Mouse (Mus musculus): Measurements from ENCODE around the gene Map2k5. TPM values are rescaled to one million over a fixed set of nuclear protein-coding genes. Genes with fewer than 3 reads are reported as not detected.
A peak's percentile ranks its signal among the peaks of the same experiment; 100 is the strongest.

Map2k5 gene
- polyA plus RNA-seq, 1 experiment = not detected

- Histone ChIP-seq H3K4me1 (ENCODE audit: control insufficient read depth, insufficient read depth, low read length) (no peaks in the 10 kb centered on the region), H3K4me3 (ENCODE audit: insufficient read depth, low read depth, low read length) (no peak overlapping the region), H3K27ac (ENCODE audit: insufficient read depth, low read depth, low read length) (no peak overlapping the region)
- no peak for TF ChIP-seq POLR2A (IDR thresholded peaks at IDR 0.05; ENCODE audit: insufficient read depth, low read depth, low read length)
- no peak for TF ChIP-seq CTCF (IDR thresholded peaks at IDR 0.05; ENCODE audit: insufficient read depth, low read depth, low read length)
- 95% methylated on average over 4 of the region's 4 CpGs for WGBS
These were observed 5.1 kb upstream of the Map2k5 start for GRCm38 (mm10) chr9:63382761-63383160.

GRCm38 (mm10) chr9:63380326-63380725 is 2.6 kb upstream of the Map2k5 start:
- H3K4me1 ChIP-seq (ENCODE audit: control insufficient read depth, insufficient read depth, low read length) = peaks cover 10% of the 10 kb centered on the region
- H3K4me3 ChIP-seq (ENCODE audit: insufficient read depth, low read depth, low read length) = no peak overlapping the region
- TF ChIP-seq CTCF (IDR thresholded peaks at IDR 0.05; ENCODE audit: insufficient read depth, low read depth, low read length) (no peak), POLR2A (IDR thresholded peaks at IDR 0.05; ENCODE audit: insufficient read depth, low read depth, low read length) (no peak)
- 94% methylated on average over 3 of the region's 3 CpGs for WGBS
- no peak overlapping the region for H3K27ac ChIP-seq (ENCODE audit: insufficient read depth, low read depth, low read length)

GRCm38 (mm10) chr9:63378174-63378573 is 472 bp upstream of the Map2k5 start:
- no peak for TF ChIP-seq CTCF (IDR thresholded peaks at IDR 0.05; ENCODE audit: insufficient read depth, low read depth, low read length)
- no peak for TF ChIP-seq POLR2A (IDR thresholded peaks at IDR 0.05; ENCODE audit: insufficient read depth, low read depth, low read length)
- Histone ChIP-seq H3K4me3 (ENCODE audit: insufficient read depth, low read depth, low read length) (peak overlapping the region; percentile 84), H3K4me1 (ENCODE audit: control insufficient read depth, insufficient read depth, low read length) (peaks cover 14% of the 10 kb centered on the region), H3K27ac (ENCODE audit: insufficient read depth, low read depth, low read length) (peak overlapping the region; percentile 47; the same call in 1 of the 2 replicates)
- WGBS = 5% methylated on average over 8 of the region's 8 CpGs

- Histone ChIP-seq H3K27ac (ENCODE audit: insufficient read depth, low read depth, low read length) (no peak overlapping the region), H3K4me1 (ENCODE audit: control insufficient read depth, insufficient read depth, low read length) (peaks cover 18% of the 10 kb centered on the region)
- 90% methylated on average over 2 of the region's 2 CpGs for WGBS
These were observed 4.4 kb downstream of the Map2k5 start for GRCm38 (mm10) chr9:63373315-63373714.

GRCm38 (mm10) chr9:63372541-63372940 is 5.2 kb downstream of the Map2k5 start:
- no peak for TF ChIP-seq POLR2A (IDR thresholded peaks at IDR 0.05; ENCODE audit: insufficient read depth, low read depth, low read length)
- no peak for TF ChIP-seq CTCF (IDR thresholded peaks at IDR 0.05; ENCODE audit: insufficient read depth, low read depth, low read length)
- Histone ChIP-seq H3K27ac (ENCODE audit: insufficient read depth, low read depth, low read length) (no peak overlapping the region), H3K4me3 (ENCODE audit: insufficient read depth, low read depth, low read length) (no peak overlapping the region), H3K4me1 (ENCODE audit: control insufficient read depth, insufficient read depth, low read length) (peaks cover 22% of the 10 kb centered on the region)
- 58% methylated on average over 8 of the region's 8 CpGs for WGBS

More at GRCm38 (mm10) chr9:63373315-63373714, 4.4 kb downstream of the Map2k5 start:
- no peak for TF ChIP-seq CTCF (IDR thresholded peaks at IDR 0.05; ENCODE audit: insufficient read depth, low read depth, low read length)
- no peak for TF ChIP-seq POLR2A (IDR thresholded peaks at IDR 0.05; ENCODE audit: insufficient read depth, low read depth, low read length)
- no peak overlapping the region for H3K4me3 ChIP-seq (ENCODE audit: insufficient read depth, low read depth, low read length)

- 56% methylated on average over 3 of the region's 3 CpGs for WGBS
- Histone ChIP-seq H3K4me3 (ENCODE audit: insufficient read depth, low read depth, low read length) (no peak overlapping the region), H3K27ac (ENCODE audit: insufficient read depth, low read depth, low read length) (no peak overlapping the region), H3K4me1 (ENCODE audit: control insufficient read depth, insufficient read depth, low read length) (no peaks in the 10 kb centered on the region)
- no peak for TF ChIP-seq CTCF (IDR thresholded peaks at IDR 0.05; ENCODE audit: insufficient read depth, low read depth, low read length)
- TF ChIP-seq POLR2A (IDR thresholded peaks at IDR 0.05; ENCODE audit: insufficient read depth, low read depth, low read length) = no peak
These were observed 17.3 kb downstream of the Map2k5 start for GRCm38 (mm10) chr9:63360410-63360809.

- no peak overlapping the region for H3K27ac ChIP-seq (ENCODE audit: insufficient read depth, low read depth, low read length)
- WGBS = 76% methylated on average over 5 of the region's 5 CpGs
- TF ChIP-seq CTCF (IDR thresholded peaks at IDR 0.05; ENCODE audit: insufficient read depth, low read depth, low read length) (no peak), POLR2A (IDR thresholded peaks at IDR 0.05; ENCODE audit: insufficient read depth, low read depth, low read length) (no peak)
- no peaks in the 10 kb centered on the region for H3K4me1 ChIP-seq (ENCODE audit: control insufficient read depth, insufficient read depth, low read length)
- H3K4me3 ChIP-seq (ENCODE audit: insufficient read depth, low read depth, low read length) = no peak overlapping the region
These were observed 18.7 kb downstream of the Map2k5 start for GRCm38 (mm10) chr9:63359016-63359415.

- H3K4me3 ChIP-seq (ENCODE audit: insufficient read depth, low read depth, low read length) = no peak overlapping the region
- no peak overlapping the region for H3K27ac ChIP-seq (ENCODE audit: insufficient read depth, low read depth, low read length)
- no peak for TF ChIP-seq POLR2A (IDR thresholded peaks at IDR 0.05; ENCODE audit: insufficient read depth, low read depth, low read length)
- no peak for TF ChIP-seq CTCF (IDR thresholded peaks at IDR 0.05; ENCODE audit: insufficient read depth, low read depth, low read length)
- 90% methylated on average over 4 of the region's 4 CpGs for WGBS
- no peaks in the 10 kb centered on the region for H3K4me1 ChIP-seq (ENCODE audit: control insufficient read depth, insufficient read depth, low read length)
These were observed 21.0 kb downstream of the Map2k5 start for GRCm38 (mm10) chr9:63356721-63357120.

- H3K4me1 ChIP-seq (ENCODE audit: control insufficient read depth, insufficient read depth, low read length) = no peaks in the 10 kb centered on the region
- WGBS = 91% methylated on average over 9 of the region's 9 CpGs
- no peak overlapping the region for H3K4me3 ChIP-seq (ENCODE audit: insufficient read depth, low read depth, low read length)
- no peak overlapping the region for H3K27ac ChIP-seq (ENCODE audit: insufficient read depth, low read depth, low read length)
- no peak for TF ChIP-seq CTCF (IDR thresholded peaks at IDR 0.05; ENCODE audit: insufficient read depth, low read depth, low read length)
- no peak for TF ChIP-seq POLR2A (IDR thresholded peaks at IDR 0.05; ENCODE audit: insufficient read depth, low read depth, low read length)
These were observed 21.4 kb downstream of the Map2k5 start for GRCm38 (mm10) chr9:63356278-63356677.

GRCm38 (mm10) chr9:63354168-63354567 is 23.5 kb downstream of the Map2k5 start:
- Histone ChIP-seq H3K4me1 (ENCODE audit: control insufficient read depth, insufficient read depth, low read length) (no peaks in the 10 kb centered on the region), H3K27ac (ENCODE audit: insufficient read depth, low read depth, low read length) (no peak overlapping the region), H3K4me3 (ENCODE audit: insufficient read depth, low read depth, low read length) (no peak overlapping the region)
- TF ChIP-seq POLR2A (IDR thresholded peaks at IDR 0.05; ENCODE audit: insufficient read depth, low read depth, low read length) (no peak), CTCF (IDR thresholded peaks at IDR 0.05; ENCODE audit: insufficient read depth, low read depth, low read length) (no peak)
- 88% methylated on average over 4 of the region's 4 CpGs for WGBS

All from olfactory bulb, adult 2 months (tissue).